Mouse (Mus musculus) embryo, embryonic 9.5 days (tissue): ENCODE results near the gene Baz1a.
"Not testable (repeated sequence)": the region's sequence is repeated elsewhere in the genome, so short reads cannot be mapped to it uniquely, and the experiment has no call there.

Experiments used
- DNase-seq: peaks from one replicate; pipeline ENCODE4 v3.0.0-alpha.2; 2017; ENCODE audit errors: extremely low spot score

Gene Baz1a

DNA sequence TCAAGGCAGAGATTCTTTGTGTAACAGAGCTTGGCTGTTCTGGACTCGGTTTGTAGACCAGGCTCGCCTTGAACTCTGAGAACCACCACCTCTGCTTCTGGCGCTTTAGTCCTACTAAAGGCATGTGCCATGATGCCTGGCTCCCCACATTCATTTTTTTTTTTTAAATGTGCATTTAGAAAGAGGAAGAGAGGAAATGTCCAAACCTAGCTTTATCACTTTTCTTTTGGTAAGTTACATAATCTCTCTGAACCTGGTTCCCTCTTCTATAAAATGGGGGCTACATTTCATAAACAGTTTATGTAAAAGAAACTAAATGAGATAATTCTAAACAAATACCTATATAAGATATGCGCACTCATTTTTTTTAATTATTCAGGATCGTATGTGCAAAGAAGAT, 33.2 kb downstream of the Baz1a start:
- no peak for DNase-seq

DNA sequence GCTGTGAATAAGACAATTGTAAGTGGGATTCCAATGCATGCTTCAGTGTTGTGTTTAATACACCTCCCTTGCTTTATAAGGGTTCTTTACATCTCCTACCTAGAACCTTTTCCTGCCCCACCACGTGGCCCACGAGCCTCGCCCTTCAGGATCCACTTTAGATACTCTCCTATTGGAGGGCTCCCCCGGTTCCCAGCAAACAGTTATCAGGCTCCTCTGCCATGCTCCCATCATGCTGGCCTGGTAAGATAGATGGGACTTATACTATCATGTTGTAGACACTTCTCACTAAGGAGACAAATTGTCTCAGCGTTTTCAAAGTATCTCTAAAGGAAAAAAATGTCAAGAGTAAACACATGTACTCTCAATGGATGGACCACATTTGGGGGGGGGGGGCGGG, 33.6 kb downstream of the Baz1a start:
- DNase-seq = no peak

GRCm38 (mm10) chr12:54969033-54969432, 45.1 kb downstream of the Baz1a start:
- no peak for DNase-seq

DNA sequence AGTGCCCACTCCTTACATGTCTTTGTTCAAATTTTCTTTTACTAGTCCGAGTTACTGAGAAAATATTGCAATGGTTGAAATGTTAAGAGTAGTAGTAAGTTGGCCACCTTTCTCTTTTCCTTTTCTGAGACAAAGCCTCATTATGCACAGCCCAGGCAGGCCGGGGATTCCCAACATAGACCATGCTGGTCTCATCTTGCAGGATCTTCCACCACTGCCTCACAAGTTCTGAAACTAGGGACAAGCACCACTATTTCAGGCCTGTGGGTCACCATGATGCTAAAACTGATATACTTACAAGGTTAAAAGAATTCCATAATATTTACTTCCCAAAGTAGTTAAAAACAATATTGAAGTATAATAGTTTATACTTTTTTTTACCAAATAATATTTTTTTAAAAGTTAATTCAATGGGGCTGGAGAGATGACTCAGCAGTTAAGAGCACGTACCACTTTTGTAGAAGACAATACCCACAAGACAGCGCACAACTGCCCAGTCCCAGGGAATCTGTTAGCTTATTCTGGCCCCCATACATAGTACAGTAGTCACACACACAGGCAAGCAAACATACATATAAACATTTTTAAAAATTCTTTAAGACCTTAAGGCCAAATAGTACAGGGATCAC, 48.5 kb downstream of the Baz1a start:
- DNase-seq = no peak

DNA sequence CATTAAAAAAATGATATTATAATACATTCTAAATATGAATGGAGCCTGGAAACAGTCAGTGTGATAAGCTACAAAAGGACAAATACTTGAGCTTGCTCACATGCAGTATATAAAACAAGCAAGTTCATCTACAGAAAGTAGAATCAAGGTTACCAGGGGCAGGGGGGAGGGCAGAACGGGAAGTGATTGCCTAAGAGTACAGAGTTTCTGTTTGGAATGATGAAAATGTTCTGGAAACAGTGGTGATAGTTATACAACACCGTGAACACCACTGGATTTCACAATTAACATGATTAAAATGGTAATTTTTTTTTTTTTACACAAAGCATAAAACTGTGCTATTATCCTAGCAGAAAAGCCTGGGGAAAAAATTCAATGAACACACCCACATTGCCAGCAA, 54.6 kb downstream of the Baz1a start:
- no peak for DNase-seq

- DNase-seq = no peak
Observed at GRCm38 (mm10) chr12:54956974-54957373, 57.2 kb downstream of the Baz1a start.

DNA sequence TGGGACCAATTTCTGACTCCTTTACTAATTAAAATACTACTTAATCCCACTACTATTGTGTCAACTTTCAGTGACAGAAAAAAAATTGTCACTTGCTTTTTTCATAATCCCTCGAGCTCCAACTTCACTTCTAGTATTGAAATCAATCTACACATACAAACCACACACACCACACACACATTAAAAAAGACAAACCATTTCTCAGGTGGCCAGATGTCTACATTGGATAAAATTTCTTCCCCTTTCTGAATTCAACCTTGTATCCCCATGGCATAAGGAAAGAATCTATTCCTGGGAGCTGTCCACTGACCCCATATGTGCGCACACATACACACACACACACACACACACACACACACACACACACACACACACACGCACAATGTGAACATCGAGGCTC, 57.7 kb downstream of the Baz1a start:
- no peak for DNase-seq

DNA sequence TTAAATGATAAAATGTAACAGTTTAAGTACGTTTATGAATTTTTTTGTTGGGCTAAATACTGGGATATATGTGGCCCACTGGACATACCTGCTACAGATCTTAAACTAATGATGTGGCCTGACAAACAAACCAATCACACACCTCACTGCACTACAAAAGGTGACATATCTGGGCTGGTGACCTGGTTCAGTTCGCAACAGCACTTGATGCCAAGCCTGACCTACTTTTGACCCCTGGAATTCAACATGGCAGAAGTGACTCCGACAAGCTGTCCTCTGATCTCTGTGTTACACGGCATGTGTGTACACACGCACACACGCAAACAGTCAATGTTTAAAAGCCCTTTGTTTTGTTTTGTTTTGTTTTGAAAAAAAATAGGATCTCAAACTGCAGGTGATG, 68.0 kb downstream of the Baz1a start:
- no peak for DNase-seq

DNA sequence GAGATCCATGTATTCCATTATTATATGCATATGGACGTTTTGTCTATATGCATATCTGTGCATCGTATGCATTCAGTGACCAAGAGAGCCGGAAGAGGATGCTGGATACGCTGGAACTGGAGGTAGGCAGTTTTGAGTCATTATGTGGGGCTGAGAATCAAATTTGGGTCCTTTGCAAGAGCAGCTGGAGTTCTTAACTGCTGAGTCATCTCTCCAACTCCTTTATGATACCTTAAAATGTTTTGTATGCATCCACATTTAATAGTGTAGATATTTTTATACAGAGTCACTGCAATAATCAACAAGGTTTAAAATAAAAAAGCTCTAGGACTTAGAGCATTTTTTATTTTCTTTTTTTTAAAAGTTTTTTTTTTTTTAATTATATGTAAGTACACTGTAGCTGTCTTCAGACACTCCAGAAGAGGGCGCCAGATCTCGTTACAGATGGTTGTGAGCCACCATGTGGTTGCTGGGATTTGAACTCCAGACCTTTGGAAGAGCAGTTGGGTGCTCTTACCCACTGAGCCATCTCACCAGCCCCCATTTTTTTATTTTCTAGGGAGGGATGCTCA, 71.5 kb downstream of the Baz1a start:
- not testable (repeated sequence) for DNase-seq

DNA sequence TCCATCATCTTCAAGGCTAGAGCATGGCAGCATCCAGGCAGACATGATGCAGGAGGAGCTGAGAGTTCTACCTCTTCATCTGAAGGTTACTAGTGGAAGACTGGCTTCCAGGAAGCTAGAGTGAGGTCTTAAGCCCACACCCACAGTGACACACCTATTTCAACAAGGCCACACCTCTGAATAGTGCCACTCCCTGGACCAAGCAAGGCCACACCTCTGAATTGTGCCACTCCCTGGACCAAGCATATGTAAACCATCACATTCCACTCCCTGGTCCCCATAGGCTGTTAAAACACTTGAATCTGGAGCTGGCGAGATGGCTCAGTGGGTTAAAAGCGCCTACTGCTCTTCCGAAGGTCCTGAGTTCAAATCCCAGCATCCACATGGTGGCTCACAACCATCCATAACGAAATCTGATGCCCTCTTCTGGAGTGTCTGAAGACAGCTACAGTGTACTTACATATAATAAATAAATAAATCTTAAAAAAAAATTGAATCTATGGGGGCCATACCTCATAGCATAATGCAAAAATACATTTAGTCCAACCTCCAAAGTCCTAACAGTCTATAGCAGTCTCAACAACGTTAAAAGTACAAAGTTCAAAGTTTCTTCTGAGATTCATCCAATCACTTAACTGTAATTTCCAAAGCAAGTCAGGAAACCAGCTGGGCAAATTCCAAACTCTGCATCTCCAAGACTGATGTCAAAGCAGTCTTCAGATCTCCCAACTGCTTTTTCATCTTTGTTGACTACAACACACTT, 76.4 kb downstream of the Baz1a start:
- not testable (repeated sequence) for DNase-seq

DNA sequence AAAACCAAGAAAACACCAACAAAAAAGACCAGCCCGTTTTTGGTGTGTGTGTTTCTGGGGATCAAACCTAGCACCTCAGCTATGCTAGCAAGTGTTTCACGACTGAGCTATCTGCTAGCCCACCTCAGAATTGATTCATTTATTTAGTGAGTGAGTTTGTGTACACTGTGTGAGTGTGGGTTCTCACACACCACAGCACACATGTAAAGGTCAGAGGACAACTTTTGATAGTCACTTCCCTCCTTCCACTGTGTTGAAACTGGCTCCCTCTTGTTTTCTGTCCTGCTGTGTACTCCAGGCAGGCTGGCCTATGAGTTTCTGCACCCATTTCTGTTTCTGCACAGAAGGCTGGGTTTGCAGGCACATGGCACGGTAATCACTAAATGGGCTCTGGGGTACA, 103.8 kb downstream of the Baz1a start:
- DNase-seq = no peak

DNA sequence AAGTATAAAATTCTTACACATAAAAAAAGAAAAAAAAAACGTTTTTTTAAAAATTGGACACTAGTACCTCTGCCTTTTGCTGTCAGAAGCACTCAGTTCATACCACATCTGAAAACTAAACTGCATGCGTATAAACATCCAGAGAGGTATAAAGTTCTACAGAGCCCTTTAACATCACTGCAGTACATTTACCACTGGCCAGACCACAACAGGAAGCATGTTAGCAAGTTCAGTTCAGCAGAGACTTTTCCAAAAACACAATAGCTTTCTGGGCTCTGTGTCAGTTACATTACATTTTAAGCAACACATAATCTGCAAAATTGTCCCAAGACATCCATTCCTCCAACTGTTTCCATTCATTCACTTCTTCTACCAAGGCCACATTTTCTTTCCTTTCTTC, 121.6 kb downstream of the Baz1a start:
- not testable (repeated sequence) for DNase-seq

GRCm38 (mm10) chr12:54890426-54890825, 123.7 kb downstream of the Baz1a start:
- no peak for DNase-seq

DNA sequence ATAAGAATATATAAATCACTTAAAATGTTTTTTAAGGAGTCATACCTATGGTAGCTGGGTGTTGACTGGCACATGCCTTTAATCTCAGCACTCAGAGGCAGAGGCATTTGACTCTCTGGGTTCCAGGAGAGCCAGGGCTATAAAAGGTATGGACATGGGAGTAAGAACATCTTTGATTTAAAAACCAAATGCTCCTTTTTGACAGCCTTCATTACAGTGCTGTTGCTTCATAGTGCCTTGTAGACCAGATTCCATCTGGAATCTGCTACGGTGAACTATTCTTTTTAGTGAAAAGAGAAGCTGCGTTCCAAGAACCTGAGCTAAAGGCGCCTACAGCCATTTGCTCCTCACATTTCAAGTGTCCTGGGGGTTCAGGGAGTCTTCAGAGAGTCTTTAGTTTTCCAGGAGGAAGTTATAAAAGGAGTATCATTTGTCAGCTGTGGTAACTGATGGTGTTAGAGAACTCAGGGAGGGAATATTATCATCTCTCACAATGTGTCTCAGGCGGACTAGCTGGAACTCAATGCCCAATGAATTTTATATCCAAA, 126.5 kb downstream of the Baz1a start:
- DNase-seq = no peak

GRCm38 (mm10) chr12:54879630-54880029, 134.5 kb downstream of the Baz1a start:
- peak; percentile 34 for DNase-seq

GRCm38 (mm10) chr12:54879211-54879610, 134.9 kb downstream of the Baz1a start:
- DNase-seq = no peak

DNA sequence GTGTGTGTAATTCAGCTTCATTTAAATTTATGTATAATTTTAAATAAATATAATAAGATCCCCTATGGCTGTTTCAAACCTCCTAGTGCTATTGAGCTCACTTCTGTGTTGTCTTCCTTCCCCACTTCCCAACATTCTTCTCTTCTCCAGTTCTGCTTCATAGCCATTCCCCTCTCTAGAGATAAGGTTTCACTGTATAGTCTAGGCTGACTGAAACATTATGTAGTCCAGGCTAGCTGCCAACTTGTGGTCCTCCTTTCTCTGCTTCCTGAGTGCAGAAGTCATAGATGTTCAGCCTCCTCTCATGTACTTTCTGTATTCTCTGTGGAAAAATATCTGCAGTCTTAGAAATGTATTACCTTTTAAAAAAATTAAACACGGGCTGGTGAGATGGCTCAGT, 136.3 kb downstream of the Baz1a start:
- DNase-seq = no peak

- no peak for DNase-seq
Observed at GRCm38 (mm10) chr12:54876879-54877278, 137.3 kb downstream of the Baz1a start.

GRCm38 (mm10) chr12:54874711-54875110, 139.4 kb downstream of the Baz1a start:
- no peak for DNase-seq

DNA sequence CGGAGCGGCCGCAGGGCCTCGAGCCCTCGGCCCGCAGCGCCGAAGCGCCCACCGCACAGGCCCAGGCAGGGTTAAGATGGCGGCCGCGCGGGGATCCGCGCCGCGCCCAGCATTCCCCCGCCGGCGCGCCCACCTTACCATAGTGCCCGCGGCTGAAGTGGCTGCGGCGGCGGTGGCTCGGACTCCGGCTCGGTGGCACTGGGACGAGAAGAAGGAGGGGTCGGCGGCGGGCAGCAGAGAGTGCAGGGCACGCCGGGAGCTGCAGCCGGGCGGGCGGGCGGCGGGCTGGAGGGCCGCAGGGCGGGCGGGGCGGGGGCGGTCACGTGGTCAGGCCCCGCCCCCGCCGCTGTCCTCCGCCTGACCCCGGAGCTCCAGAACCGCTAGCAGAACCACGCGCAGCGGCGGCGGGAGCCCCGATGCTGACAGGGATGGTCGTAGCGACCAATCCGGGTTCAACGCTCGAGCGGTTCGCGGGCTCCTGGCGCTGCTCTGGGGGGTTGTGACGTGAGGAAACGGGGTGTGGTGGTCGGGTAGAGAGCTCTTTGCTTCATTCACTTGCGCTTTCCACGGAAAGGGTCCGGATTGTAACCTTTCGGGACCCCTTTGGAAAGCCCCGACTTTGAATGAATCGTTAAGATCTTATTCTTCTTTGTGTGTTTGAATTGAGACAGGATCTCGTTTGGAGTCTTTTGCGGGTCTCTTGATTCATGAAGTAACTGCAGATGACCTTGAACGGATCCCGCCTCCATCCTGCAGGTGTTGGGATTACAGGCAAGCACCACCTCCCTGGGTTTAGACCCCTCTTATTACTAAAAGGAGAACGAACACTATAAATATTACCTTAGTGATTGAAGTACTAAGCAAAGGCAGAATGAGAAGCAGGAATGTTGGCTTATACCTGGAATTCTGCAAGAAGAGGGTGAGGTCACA, 151.3 kb downstream of the Baz1a start, which contains the start of gene Cfl2:
Cfl2 (minus strand) TSS at position 272 of the 930 bp plus-strand sequence.
- DNase-seq = peak; percentile 88

DNA sequence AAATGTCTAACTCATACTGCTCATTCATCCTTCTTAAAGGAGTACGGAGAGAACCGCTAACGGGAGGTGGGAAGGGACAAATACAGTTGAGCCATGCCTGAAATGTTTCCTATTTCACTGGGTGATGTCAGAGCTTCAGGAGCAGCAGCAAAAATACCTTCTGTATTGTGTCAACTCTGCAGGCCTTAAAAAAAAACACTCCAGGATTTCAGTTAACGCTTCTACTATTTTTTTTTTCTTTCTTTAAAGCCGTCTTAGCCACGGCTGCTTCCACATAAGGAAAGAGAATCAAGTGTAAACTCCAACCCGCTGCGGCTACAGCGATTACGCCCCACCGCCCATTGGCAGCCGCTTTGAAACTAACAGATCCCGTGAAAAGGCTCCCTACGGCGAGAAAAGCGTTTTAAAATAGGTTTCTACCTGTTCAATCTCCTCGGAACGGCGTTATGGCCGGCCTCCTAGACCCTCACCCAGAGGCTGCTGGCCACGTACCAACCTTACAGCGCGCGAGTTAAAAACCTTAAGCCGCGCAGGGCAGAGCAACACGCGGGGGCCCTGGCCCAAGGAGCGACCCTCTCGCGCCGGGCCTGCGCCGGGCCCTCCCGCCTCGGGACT, 152.1 kb downstream of the Baz1a start:
- peak; percentile 40 for DNase-seq
